Mouse (Mus musculus): Measurements from ENCODE around the gene Hdgfl1.

GRCm38 (mm10) chr13:26761966-26762803, 7.8 kb downstream of the Hdgfl1 start:
- no peak for TF ChIP-seq CTCF (IDR thresholded peaks at IDR 0.05; ENCODE audit: low read depth, low read length)
- TF ChIP-seq POLR2AphosphoS5 (IDR thresholded peaks at IDR 0.05; ENCODE audit: insufficient replicate concordance, low read depth, low read length): no peak
- no peak for TF ChIP-seq TAL1 (conservative IDR thresholded peaks at IDR 0.05; ENCODE audit: low read depth, low read length)

Data from G1E (cell line).